8 mouse cellular contexts compared by ENCODE assay signal in the genomic region with DNA sequence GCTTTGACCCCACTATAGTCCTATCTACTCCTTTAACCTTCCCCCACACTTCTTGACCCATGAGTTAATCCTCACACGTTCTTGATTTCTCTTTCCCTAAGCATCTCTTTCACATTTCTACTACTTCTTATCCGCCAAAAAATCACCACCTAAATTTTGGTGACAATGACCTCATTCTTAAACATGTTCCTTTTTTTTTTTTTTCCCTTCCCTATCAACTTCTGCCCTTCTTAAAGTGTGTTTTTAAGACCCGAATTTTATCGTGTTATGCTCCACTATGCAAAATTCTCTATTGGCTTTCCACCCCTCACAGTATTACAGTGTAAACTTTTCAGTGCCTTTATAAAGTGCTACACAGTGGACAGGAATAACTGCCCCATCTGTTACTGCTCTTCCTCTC. TPM values are rescaled to one million over a fixed set of nuclear protein-coding genes. Genes with fewer than 3 reads are reported as not detected.
A peak's percentile ranks its signal among the peaks of the same experiment; 100 is the strongest.
DNase-seq lines count a peak whose midpoint lies in the region; ATAC-seq lines count a peak whose summit lies in the region.

No protein-coding gene starts in this region.

- H3K9ac ChIP-seq in heart, embryonic 14.5 days (ENCODE audit: low read length): peak overlapping the region; percentile 85; the same call in 1 of the 2 replicates
- H3K9ac ChIP-seq in embryonic facial prominence, embryonic 11.5 days (replicated peaks; ENCODE audit: low read length): no peak overlapping the region
- H3K9ac ChIP-seq in intestine, embryonic 14.5 days (ENCODE audit: low read length): no peak overlapping the region
- H3K9ac ChIP-seq in midbrain, embryonic 15.5 days: no peak overlapping the region

- H3K4me1 ChIP-seq in heart, embryonic 14.5 days (ENCODE audit: control insufficient read depth in 2 of 2, insufficient read depth in 2 of 2, low read length in 2 of 2): peaks cover 4 to 29% of the 10 kb centered on the region in 2 experiments
- H3K4me1 ChIP-seq in embryonic facial prominence, embryonic 11.5 days (ENCODE audit: control insufficient read depth, insufficient read depth, low read length): no peaks in the 10 kb centered on the region
- peaks cover 7% of the 10 kb centered on the region; the same call in 1 of the 2 replicates for H3K4me1 ChIP-seq in intestine, embryonic 14.5 days (replicated peaks; ENCODE audit: control insufficient read depth, insufficient read depth, low read length)
- H3K4me1 ChIP-seq in midbrain, embryonic 15.5 days: peaks cover 23% of the 10 kb centered on the region

- DNase-seq in heart, postnatal 14 days: no peak
- no peak for DNase-seq in embryonic facial prominence, embryonic 11.5 days (ENCODE audit: low spot score)
- no peak for DNase-seq in intestine, embryonic 14.5 days (ENCODE audit: low spot score)
- DNase-seq in yolk sac, embryonic 10.5 days (ENCODE audit: low spot score): no peak
- DNase-seq in urinary bladder, adult 2 months (ENCODE audit: low spot score): no peak
- DNase-seq in cerebellum, adult 11 months: no peak

- H3K9me3 ChIP-seq in heart, embryonic 14.5 days (ENCODE audit: control insufficient read depth, low read length): no peaks in the 10 kb centered on the region
- H3K9me3 ChIP-seq in embryonic facial prominence, embryonic 11.5 days (replicated peaks; ENCODE audit: control insufficient read depth, low read length): no peaks in the 10 kb centered on the region
- H3K9me3 ChIP-seq in intestine, embryonic 14.5 days (ENCODE audit: control insufficient read depth, low read length): no peaks in the 10 kb centered on the region
- no peaks in the 10 kb centered on the region for H3K9me3 ChIP-seq in midbrain, embryonic 15.5 days

- peak overlapping the region; percentile 75 for H3K4me2 ChIP-seq in heart, embryonic 14.5 days (ENCODE audit: low read length)
- H3K4me2 ChIP-seq in embryonic facial prominence, embryonic 11.5 days (ENCODE audit: low read depth, low read length): peak overlapping the region; percentile 64; the same call in 1 of the 2 replicates
- H3K4me2 ChIP-seq in intestine, embryonic 14.5 days (ENCODE audit: low read length): peak overlapping the region; percentile 74
- H3K4me2 ChIP-seq in midbrain, embryonic 15.5 days: peak overlapping the region; percentile 57

- H3K27ac ChIP-seq in heart, embryonic 14.5 days (replicated peaks in 1 of 2; ENCODE audit: control insufficient read depth in 1 of 2, insufficient read depth in 1 of 2, low read depth in 2 of 2, low read length in 2 of 2): peak overlapping the region; percentile 95 to 97
- no peak overlapping the region for H3K27ac ChIP-seq in embryonic facial prominence, embryonic 11.5 days (replicated peaks; ENCODE audit: low read depth, low read length)
- H3K27ac ChIP-seq in intestine, embryonic 14.5 days (ENCODE audit: low read depth): no peak overlapping the region
- no peak overlapping the region for H3K27ac ChIP-seq in midbrain, embryonic 15.5 days

- intact Hi-C loops in heart, postnatal 14 days (cut with DNase I): loop anchor here (2.0 to 5.0 kb wide), 2 partner anchors 72 to 266 kb away; partner anchors contain the start of gene 2610001J05Rik

- 67% methylated on average over 4 of the region's 4 CpGs for WGBS in heart, embryonic 14.5 days
- 78% methylated on average over 4 of the region's 4 CpGs for WGBS in embryonic facial prominence, embryonic 11.5 days
- 80% methylated on average over 4 of the region's 4 CpGs for WGBS in intestine, embryonic 14.5 days
- WGBS in midbrain, embryonic 15.5 days: 71% methylated on average over 4 of the region's 4 CpGs

- no peaks in the 10 kb centered on the region for H3K27me3 ChIP-seq in heart, embryonic 14.5 days (ENCODE audit: control insufficient read depth, insufficient read depth, low read length)
- H3K27me3 ChIP-seq in embryonic facial prominence, embryonic 11.5 days (ENCODE audit: control insufficient read depth, insufficient read depth, low read length): no peaks in the 10 kb centered on the region
- no peaks in the 10 kb centered on the region for H3K27me3 ChIP-seq in intestine, embryonic 14.5 days (replicated peaks; ENCODE audit: control insufficient read depth, insufficient read depth, low read length)
- H3K27me3 ChIP-seq in midbrain, embryonic 15.5 days (replicated peaks): no peaks in the 10 kb centered on the region

- H3K4me3 ChIP-seq in heart, embryonic 14.5 days (ENCODE audit: control insufficient read depth in 1 of 2, insufficient read depth in 1 of 2, low read depth in 1 of 2, low read length in 2 of 2): peak overlapping the region in 1 of 2 experiments; percentile 85; a peak in 3 of 4 replicates
- H3K4me3 ChIP-seq in embryonic facial prominence, embryonic 11.5 days (ENCODE audit: low read depth, low read length): no peak overlapping the region
- H3K4me3 ChIP-seq in intestine, embryonic 14.5 days (ENCODE audit: low read depth, low read length): peak overlapping the region; percentile 78; the same call in 1 of the 2 replicates
- peak overlapping the region; percentile 82 for H3K4me3 ChIP-seq in midbrain, embryonic 15.5 days

- ATAC-seq in heart, embryonic 14.5 days (ENCODE audit: insufficient number of reproducible peaks, insufficient read depth, low FRiP score, low read depth): no peak
- ATAC-seq in embryonic facial prominence, embryonic 11.5 days (replicated peaks; ENCODE audit: insufficient number of reproducible peaks, low FRiP score, low TSS enrichment, low read depth): no peak
- no peak for ATAC-seq in intestine, embryonic 14.5 days (replicated peaks; ENCODE audit: low FRiP score, low TSS enrichment, low read depth)
- no peak for ATAC-seq in midbrain, embryonic 15.5 days (replicated peaks)

- H3K36me3 ChIP-seq in heart, embryonic 14.5 days (ENCODE audit: control insufficient read depth, insufficient read depth, low read length): peaks cover 14% of the 10 kb centered on the region
- no peaks in the 10 kb centered on the region for H3K36me3 ChIP-seq in embryonic facial prominence, embryonic 11.5 days (replicated peaks; ENCODE audit: control insufficient read depth, insufficient read depth, low read depth, low read length)
- peaks cover 13% of the 10 kb centered on the region for H3K36me3 ChIP-seq in intestine, embryonic 14.5 days (ENCODE audit: control insufficient read depth, insufficient read depth, low read length)
- H3K36me3 ChIP-seq in midbrain, embryonic 15.5 days (replicated peaks): peaks cover 4% of the 10 kb centered on the region; the same call in 1 of the 2 replicates

RNA-seq across cellular contexts. Expression of gene Tmem168, which starts 1.5 kb away (rescaled TPM):
- polyA plus RNA-seq in heart, embryonic 14.5 days (2014; fragmentation: Nextera tagmentation; extraction: Ambion mirVana): 37.4 and 40.1 TPM in 2 replicates
- 10 to 100 TPM; 19.8 to 21.0 TPM for total RNA-seq in heart, postnatal 14 days (2021)
- 40.4 and 43.6 TPM in 2 replicates for polyA plus RNA-seq in embryonic facial prominence, embryonic 11.5 days (2014; fragmentation: Nextera tagmentation; extraction: Ambion mirVana)
- polyA plus RNA-seq in intestine, embryonic 14.5 days (2014; fragmentation: Nextera tagmentation; extraction: Ambion mirVana): 36.9 and 40.5 TPM in 2 replicates
- polyA plus RNA-seq in midbrain, embryonic 15.5 days (2015; fragmentation: Nextera tagmentation; extraction: Ambion mirVana): 18.7 and 19.6 TPM in 2 replicates
- 18.2 and 19.4 TPM in 2 replicates for polyA plus RNA-seq in urinary bladder, adult 2 months (2012; rRNA removed)

Comparison
In these comparisons a context has a peak if more than half of its experiments do, and no peak if none do; other contexts are left out.
1. H3K27ac ChIP-seq: peak in heart, embryonic 14.5 days (2 of 2); none in embryonic facial prominence, embryonic 11.5 days (single experiment), intestine, embryonic 14.5 days (single experiment) and midbrain, embryonic 15.5 days (single experiment).
2. Peak in every context shown above with its lines, with median percentiles within 50 percentile points of each other: H3K4me2 ChIP-seq.